Mouse (Mus musculus) liver, embryonic 18 days (tissue): ENCODE data around the gene Gm21425. TPM values are rescaled to one million over a fixed set of nuclear protein-coding genes. Genes with fewer than 3 reads are reported as not detected.

Experiments
- polyA plus RNA-seq: library from polyadenylated mRNA; depleted of rRNA; stranded (reverse); fragments of >200 nt; gene quantifications from 2 replicates; pipeline ENCODE4 v1.2.3, GENCODE M21; 2012; rRNA removed

Gene Gm21425
- not detected in 2 replicates for polyA plus RNA-seq

GRCm38 (mm10) chrY:13161668-13162067, at the start of gene Gm21425:
Gene Gm21425 (plus strand): TSS chrY:13161968.

DNA sequence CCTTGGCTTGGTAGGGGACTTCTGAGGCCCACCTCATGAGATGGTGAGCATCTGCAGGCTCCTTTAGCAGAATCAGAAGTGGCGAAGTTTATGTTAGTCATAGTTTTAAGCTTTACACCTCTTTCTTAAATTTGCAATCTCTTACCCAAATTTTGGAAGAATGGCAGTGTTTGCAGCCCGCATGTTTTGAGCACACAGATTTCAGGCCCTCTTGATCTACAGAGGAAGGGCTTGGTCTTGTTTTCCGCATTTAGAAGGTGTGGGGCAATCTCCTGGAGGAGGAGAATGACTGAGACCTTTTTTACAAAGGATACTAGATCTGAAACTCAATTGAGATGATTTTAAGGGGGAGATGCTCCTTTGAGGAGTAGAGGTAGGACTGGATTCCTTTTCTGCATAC, 28.4 kb upstream of the Gm21425 start, which contains the start of gene Gm21891:
Gene Gm21891 (minus strand): TSS at position 101 of the 400 bp plus-strand sequence.

Other genes starting within 250 kb of the Gm21425 start
- gene Gm20807, start 119.1 kb upstream of the Gm21425 start, polyA plus RNA-seq: not detected in 2 replicates
- gene Gm21891, start 28.5 kb upstream of the Gm21425 start, polyA plus RNA-seq: not detected in 2 replicates
- not detected in 2 replicates for gene Gm21828, start 62.0 kb downstream of the Gm21425 start, polyA plus RNA-seq
- not detected in 2 replicates for gene Gm21440, start 90.4 kb downstream of the Gm21425 start, polyA plus RNA-seq
- gene Gm21454, start 90.5 kb downstream of the Gm21425 start, polyA plus RNA-seq: not detected in 2 replicates
- gene Gm21725, start 187.1 kb downstream of the Gm21425 start, polyA plus RNA-seq: not detected in 2 replicates